Mouse (Mus musculus) E14TG2a.4 (cell line): Measurements from ENCODE around the gene A730015C16Rik.

Source experiments
- H3K27me3 ChIP-seq: 2 replicates; pipeline ENCODE4 v1.6.1; 2014; ENCODE audit warnings: low read length, control low read depth; ENCODE audit not compliant: insufficient read depth
- H3K36me3 ChIP-seq: 2 replicates; pipeline ENCODE4 v1.6.1; 2014; ENCODE audit warnings: low read length, control low read depth; ENCODE audit not compliant: insufficient read depth
- H3K4me1 ChIP-seq: replicated peaks from 2 replicates; pipeline ENCODE4 v1.6.1; 2014; ENCODE audit warnings: low read depth, low read length, control low read depth
- H3K4me3 ChIP-seq: replicated peaks from 2 replicates; pipeline ENCODE4 v1.5.1; 2014; ENCODE audit warnings: mild to moderate bottlenecking, low read length
- H3K9me3 ChIP-seq: 2 replicates; pipeline ENCODE4 v1.6.1; 2014; ENCODE audit warnings: low read length, control low read depth
- CTCF ChIP-seq: conservative IDR thresholded peaks from 2 replicates; pipeline ENCODE4 v1.5.1; 2014; ENCODE audit warnings: low read length
- NANOG ChIP-seq: IDR thresholded peaks from 2 replicates; pipeline ENCODE4 v1.6.1; 2014; ENCODE audit warnings: borderline replicate concordance, low read length, mixed read lengths
- POU5F1 ChIP-seq: IDR thresholded peaks from 2 replicates; pipeline ENCODE4 v1.6.1; 2014; ENCODE audit warnings: low read length, borderline replicate concordance

A730015C16Rik gene

DNA sequence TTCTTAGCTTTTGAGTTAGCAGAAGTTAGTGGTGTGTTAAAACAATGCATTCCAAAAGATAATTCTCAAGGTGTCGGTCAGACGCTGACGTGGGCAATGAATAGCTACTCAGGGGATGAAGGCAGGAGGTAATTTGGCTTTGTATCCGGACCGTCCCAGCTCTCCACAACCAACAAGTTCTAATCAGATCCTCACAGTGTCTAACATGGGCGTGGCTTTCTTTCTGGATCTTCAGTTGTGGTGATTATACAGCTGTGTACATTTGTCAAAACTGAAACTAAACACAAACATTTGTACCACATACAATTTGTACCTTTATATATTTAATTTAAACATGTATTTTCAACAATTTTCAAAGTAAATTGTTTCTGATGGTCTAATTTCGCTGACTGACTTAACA, 18.4 kb upstream of the A730015C16Rik start:
- no peak for TF ChIP-seq CTCF
- TF ChIP-seq POU5F1, result no peak
- no peak for TF ChIP-seq NANOG
- Histone ChIP-seq H3K9me3 (no peaks in the 10 kb centered on the region), H3K27me3 (peaks cover 13% of the 10 kb centered on the region), H3K4me3 (no peak overlapping the region), H3K36me3 (peaks cover 8% of the 10 kb centered on the region), H3K4me1 (peaks cover 4% of the 10 kb centered on the region; the same call in 1 of the 2 replicates)

DNA sequence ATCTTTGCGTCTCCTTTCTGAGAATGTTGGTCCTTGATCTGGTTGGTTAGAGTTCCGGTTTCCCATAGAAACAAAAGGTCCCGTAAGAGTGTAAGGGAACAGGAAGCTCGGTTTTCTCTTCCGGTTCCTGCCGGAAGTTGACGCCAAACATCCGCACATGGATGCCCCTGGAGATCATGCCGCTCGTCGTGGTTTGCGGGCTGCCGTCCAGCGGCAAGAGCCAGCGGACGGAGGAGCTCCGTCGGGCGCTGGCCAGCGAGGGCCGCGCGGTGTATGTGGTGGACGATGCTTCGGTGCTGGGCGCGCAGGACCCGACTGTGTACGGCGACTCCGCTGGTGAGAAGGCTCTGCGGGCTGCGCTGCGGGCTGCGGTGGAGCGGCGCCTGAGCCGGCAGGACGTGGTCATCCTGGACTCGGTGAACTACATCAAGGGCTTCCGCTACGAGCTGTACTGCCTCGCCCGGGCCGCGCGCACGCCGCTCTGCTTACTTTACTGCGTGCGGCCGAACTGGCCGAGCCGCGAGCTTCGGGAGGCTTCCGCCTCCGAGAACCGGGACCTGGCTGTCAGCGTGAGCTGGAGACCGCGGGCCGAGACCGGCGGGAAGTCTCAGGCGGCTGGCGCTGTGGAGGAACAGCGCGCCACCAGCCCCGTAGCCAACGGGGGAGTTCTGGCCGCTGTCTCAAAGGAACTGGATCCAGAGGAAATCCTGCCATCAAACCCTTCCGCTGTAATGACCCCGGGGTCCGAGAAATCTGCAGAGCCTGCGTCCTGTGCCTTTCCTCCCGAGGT, 509 bp downstream of the A730015C16Rik start, which contains the start of gene Kti12:
TSS of gene Kti12 (plus strand) at position 71 of the 790 bp plus-strand sequence.
- Histone ChIP-seq H3K4me1 (peaks cover 40% of the 10 kb centered on the region), H3K27me3 (no peaks in the 10 kb centered on the region), H3K36me3 (peaks cover 21% of the 10 kb centered on the region), H3K9me3 (no peaks in the 10 kb centered on the region), H3K4me3 (peak within 1 kb of the TSS; percentile 96)
- TF ChIP-seq NANOG (no peak), POU5F1 (no peak), CTCF (no peak)

DNA sequence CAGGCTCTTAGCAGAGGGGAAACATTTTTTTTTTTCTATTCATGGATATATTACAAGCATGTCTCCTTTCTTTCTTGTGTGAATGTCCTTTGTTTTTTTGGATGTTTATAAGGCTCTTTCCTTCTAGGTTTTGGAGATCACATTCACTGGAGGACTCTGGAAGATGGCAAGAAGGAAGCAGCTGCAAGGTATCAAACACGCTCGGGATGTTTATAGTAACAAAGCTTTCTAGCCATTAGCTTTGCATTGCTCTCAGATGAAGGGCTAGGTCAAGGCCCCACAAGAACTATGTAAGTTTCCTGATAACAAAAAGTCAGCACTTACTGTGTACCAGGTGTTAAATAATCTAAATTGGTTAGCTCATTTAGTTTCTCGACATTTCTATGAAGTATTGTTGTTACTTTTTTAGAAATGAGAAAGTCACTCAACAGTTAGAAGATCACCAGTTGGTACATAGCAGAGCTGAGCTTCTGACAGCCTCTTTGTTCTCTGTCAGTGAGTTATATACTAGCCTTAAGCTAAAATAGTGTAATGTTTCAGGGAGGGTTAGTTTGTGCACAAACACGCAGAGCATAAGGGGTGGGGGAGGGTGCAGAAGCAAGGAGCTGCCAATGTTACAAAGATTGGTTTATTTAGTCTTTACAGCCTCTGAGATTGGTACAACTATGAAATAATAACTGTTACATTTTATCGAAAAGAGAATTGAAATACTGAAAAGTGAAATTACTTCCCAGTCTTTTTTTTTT, 2.4 kb downstream of the A730015C16Rik start:
- H3K9me3 ChIP-seq, result no peaks in the 10 kb centered on the region
- no peak overlapping the region for H3K4me3 ChIP-seq
- H3K27me3 ChIP-seq, result no peaks in the 10 kb centered on the region
- H3K36me3 ChIP-seq, result peaks cover 21% of the 10 kb centered on the region
- peaks cover 55% of the 10 kb centered on the region for H3K4me1 ChIP-seq
- TF ChIP-seq CTCF, result no peak
- no peak for TF ChIP-seq POU5F1
- no peak for TF ChIP-seq NANOG

DNA sequence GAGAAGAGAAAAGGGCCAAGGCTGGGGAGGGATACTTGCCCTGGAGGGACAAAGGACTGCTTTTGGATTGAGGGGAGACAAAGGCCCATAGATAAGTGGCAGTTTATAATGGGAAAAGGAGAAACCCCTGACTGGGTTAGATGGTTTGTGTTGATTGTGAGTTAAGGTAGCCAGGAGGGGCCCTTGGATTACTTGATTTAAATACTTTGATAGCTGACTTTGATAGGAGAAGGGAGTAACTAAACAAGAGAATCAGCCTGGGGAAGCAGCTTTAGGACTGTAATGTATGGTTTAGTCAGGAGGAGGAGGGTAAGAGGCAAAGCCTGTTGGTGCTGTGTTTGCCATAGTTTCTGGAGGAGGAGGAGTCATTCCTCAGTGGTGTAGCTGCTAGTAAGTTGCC, 5.1 kb downstream of the A730015C16Rik start:
- peaks cover 43% of the 10 kb centered on the region for H3K4me1 ChIP-seq
- no peak overlapping the region for H3K4me3 ChIP-seq
- H3K36me3 ChIP-seq, result peaks cover 4% of the 10 kb centered on the region
- TF ChIP-seq CTCF, result no peak
- TF ChIP-seq POU5F1, result no peak
- peak; percentile 50; the same call in 1 of the 2 replicates for TF ChIP-seq NANOG
- no peaks in the 10 kb centered on the region for H3K9me3 ChIP-seq
- no peaks in the 10 kb centered on the region for H3K27me3 ChIP-seq

DNA sequence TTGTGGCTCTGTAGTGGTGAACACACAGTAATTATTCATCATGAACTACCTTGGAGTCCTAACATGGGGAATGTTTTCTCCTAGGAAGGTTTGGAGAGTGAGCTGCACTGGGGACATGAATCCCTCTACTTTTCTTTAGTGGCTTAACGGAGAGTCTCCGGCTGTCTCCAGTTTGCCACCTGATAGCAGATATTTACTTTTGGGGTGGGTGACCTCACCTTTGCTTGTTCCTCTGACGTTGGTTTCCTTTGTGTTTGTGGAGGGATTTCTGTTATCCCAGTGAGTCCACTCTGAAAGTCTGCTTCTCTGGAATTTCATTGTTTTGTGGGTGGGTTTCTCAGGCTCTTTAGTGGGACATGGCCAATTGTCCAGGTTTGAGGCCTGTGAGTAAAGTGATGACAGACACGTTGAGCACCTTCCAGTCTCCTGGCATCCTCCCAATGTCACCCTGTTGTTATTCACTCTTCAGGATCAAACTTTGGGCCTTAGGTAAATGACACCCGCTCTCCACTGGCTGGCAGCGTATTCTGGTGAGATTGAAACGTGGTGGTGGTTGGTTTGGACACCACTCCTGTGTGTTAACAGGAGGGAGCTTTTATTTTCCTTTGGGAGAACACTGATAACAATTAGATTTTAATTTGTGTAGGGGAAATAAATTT, 6.4 kb downstream of the A730015C16Rik start:
- H3K9me3 ChIP-seq, result no peaks in the 10 kb centered on the region
- TF ChIP-seq POU5F1, result no peak
- no peak for TF ChIP-seq CTCF
- no peak for TF ChIP-seq NANOG
- H3K36me3 ChIP-seq, result peaks cover 9% of the 10 kb centered on the region
- H3K27me3 ChIP-seq, result no peaks in the 10 kb centered on the region
- no peak overlapping the region for H3K4me3 ChIP-seq
- H3K4me1 ChIP-seq, result peaks cover 45% of the 10 kb centered on the region

DNA sequence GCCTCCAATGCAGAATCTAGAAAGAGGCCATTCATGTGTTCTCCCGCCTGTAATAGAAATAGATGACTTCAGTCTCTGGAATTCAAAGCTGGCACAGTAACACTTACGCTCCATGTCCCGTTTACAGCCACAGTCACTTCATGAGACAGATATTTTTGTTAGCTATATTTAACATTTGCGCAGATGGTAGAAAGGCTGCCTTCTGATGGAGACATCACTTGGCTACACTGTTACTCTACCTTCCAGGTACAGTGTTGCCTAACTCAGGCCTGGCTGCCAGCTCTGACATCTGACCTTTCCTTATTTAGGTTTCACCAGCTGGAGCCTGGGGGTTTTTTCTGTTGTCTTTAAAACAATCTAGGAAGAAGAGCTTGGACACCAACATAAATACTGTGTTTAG, 10.4 kb downstream of the A730015C16Rik start:
- TF ChIP-seq NANOG (no peak), CTCF (no peak)
- peaks cover 48% of the 10 kb centered on the region for H3K4me1 ChIP-seq
- H3K9me3 ChIP-seq, result no peaks in the 10 kb centered on the region
- peaks cover 9% of the 10 kb centered on the region for H3K36me3 ChIP-seq
- no peak overlapping the region for H3K4me3 ChIP-seq
- H3K27me3 ChIP-seq, result no peaks in the 10 kb centered on the region

DNA sequence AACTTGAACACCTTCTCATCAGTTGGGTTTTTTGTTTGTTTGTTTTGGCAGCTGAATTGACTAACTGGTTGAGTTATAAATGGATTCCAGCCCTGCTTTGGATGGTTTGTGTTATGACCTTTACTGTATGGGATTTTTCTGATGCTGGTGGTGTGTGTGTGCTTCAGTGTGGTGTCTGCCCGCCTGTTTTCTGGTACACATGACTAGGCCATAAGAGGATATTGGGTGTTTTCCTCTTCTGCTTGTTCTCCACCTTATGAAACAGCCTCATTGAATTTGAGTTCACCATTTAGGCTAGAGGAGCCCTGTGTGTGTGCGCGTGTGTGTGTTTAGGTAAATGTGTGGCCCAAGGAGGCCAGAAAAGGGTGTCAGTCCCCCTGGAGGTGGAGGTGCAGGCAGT, 12.9 kb downstream of the A730015C16Rik start:
- TF ChIP-seq NANOG (no peak), POU5F1 (no peak), CTCF (no peak)
- Histone ChIP-seq H3K36me3 (peaks cover 9% of the 10 kb centered on the region), H3K4me1 (peaks cover 51% of the 10 kb centered on the region), H3K9me3 (no peaks in the 10 kb centered on the region), H3K4me3 (peak overlapping the region; percentile 85), H3K27me3 (no peaks in the 10 kb centered on the region)

DNA sequence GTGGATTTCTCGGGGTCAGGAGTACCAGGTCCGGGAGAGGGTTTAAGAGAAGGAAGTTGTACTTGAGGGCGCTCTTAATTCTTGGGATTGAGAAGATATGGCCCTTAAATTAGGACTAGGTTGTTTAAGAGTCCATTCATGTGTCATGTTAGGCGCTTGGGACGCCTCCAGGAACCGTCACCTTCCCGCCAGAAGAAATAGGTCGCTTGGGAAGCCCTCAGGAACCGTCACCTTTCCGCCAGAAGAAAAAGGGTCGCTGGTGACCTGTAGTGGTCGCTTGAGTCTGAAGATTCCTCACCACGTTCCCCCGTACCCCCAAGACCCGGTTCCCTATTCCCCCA, 13.5 kb downstream of the A730015C16Rik start:
- peaks cover 15% of the 10 kb centered on the region for H3K36me3 ChIP-seq

More for the DNA sequence above, 13.5 kb downstream of the A730015C16Rik start:
- Histone ChIP-seq H3K4me1 (peaks cover 47% of the 10 kb centered on the region), H3K27me3 (no peaks in the 10 kb centered on the region), H3K9me3 (no peaks in the 10 kb centered on the region), H3K4me3 (peak overlapping the region; percentile 85)
- TF ChIP-seq CTCF, result no peak
- TF ChIP-seq NANOG, result no peak
- TF ChIP-seq POU5F1, result no peak
